Mouse (Mus musculus) B cell, adult 2 months (primary cell): ENCODE measurements around the gene Itm2b.

Experiments used
- DNase-seq, 2 experiments: peaks; one replicate each; pipeline ENCODE4 v3.0.0; 2022

Gene Itm2b

DNA sequence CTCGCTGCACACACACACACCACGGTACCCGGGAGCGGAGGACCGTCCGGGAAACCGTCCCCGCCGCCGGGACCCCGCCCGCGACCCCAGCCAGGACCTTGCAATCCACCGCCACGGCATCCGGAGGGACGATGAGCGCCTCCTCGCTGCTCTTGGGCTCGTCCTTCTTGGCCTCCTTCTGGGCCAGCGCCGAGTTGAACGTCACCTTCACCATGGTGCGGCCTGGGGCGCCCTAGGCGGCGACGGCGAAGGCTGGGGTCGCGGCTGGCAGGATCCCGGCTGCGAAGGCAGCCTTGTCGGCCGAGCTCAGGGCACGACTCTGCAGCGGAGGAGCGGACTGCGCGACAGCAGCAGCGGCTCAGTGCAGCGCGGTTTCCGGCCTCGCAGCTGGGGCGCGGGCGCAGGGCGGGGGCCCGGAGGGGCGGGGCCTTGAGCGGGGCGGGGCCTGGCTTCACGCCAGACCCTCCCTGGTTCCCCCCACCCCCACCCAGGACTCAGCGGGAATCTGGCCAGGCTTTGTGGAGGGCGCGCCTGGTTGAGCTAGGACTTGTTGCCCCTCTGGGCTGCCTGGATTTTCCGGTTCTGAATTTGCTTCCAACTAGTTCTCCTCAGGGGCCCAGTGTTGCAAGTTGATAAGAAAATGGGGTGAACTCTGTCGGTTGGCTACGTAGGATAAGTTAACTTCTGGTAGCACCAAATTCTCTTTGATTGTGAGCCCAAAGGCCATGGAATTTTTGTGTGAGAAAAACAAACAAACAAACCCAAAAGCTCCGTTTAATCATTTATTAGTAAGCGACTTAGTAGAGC is at the start of gene Itm2b:
Gene Itm2b (minus strand): TSS at position 377 of the 807 bp plus-strand sequence.
- peak; percentile 87 to 89 for DNase-seq

DNA sequence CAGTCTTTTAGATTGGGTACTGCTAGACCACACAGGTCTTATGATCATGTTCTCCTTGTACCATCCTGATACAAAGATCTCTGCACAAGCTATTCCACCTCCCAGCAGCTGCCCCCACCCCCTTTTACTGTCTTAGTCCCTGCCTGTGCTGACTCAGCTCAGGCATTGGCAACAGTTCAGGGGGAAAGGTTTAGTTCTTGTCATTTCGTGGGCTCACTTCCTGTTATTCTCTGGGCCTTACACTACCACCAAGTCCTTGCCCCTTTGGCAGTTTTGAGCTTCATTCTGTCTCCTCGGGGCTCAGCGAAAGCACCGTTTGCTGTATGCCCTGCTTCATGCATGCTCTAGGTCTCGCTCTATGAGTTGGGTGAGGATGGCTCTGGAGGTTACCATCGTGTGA is 48.4 kb upstream of the Itm2b start:
- peak; percentile 13 to 15 for DNase-seq

DNA sequence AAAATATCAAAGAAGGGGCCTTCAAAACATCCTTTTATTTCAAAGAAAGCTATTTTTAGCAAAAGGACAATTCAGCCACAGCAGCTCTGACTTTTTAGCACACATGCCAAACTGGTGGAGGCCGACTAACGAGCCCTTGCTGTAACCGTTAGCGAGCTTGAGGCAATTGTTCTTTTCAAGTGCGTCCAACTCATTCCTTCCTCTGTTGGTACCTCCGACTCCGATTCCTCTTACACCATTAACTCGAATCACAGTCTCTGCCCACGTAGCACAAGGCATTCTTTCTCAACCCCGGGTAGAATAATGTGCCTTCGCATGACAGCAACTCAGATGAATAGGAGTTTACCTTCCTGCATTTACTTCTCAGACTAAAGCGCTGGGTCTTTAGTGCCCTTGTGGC is 45.5 kb upstream of the Itm2b start:
- no peak for DNase-seq

DNA sequence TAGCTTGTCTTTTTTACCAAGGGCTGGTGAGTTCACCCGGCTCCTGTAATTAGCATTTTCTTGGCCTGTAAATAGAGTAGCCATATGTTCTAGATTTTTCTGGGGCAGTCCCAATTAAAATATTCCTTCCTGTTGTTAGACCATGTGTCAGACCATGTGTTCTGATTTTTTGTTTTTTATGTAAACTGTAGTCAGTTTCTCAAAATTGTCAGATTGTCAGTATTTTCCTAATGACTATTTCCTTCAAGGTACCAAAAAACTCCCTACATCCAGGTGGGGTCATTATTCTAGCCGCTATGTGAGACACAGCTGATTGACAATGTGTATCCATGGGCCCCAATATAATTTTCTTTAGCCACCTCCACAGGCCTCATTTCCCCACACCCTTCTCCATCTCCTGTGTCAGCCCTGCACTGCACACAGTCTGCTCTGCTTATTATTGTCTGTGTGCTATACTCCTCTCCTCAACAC is 40.5 kb upstream of the Itm2b start:
- no peak for DNase-seq

DNA sequence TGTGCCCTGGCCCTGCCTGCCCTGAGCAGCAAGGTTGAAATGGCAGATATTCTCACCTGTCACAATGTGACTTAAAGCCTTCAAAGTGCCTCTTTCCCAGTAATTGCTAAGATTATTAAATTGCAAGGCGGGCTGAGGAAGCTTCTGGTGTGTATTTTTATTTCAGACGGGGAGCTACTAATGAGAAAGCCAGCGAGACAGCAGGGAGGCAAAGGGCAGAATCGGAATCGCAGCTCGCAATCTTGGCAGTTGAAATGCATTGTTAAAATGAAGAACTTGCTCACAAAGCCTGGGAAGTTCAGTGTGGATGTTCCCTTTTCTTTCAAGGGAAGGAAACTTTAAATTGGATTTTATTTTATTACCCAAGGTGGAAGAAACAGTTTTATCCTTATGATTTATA is 39.9 kb upstream of the Itm2b start:
- DNase-seq = no peak

DNA sequence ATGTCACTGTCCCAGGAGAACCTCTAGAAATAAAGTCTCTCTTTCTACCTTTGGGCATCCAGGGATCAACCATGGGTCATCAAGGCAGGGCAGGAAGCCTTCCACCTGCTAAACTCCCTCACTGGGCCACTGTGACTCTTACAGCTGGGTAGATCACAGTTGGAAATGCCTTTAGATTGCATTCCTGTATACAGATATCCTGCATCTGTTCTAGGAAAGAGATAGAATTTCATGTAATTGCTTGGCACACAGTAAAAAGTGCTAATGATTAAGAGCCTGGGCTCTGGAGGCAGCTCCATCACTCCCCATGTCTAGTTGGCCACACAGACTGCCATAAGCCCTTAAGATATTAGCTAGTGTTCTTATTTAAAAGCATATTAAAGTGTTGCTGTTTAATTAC is 38.5 kb upstream of the Itm2b start:
- no peak for DNase-seq

DNA sequence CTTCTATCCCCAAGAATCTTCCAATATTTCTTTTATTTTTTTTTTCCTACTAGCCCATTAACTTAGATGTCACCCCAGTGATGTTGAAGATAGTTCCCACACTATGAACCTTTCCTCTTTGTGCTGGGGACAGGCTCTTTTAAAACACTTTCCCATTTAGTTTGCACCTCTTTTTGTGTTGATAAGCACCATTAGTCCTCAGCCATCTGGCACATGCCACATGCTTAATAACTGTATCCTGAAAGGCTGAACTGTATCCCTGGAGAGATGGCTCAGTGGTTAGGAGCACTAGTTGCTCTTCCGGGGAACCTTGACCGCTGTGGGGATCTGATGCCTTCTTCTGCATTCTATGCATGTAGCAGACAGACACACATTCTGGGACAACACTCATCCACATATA is 37.5 kb upstream of the Itm2b start:
- no peak for DNase-seq

DNA sequence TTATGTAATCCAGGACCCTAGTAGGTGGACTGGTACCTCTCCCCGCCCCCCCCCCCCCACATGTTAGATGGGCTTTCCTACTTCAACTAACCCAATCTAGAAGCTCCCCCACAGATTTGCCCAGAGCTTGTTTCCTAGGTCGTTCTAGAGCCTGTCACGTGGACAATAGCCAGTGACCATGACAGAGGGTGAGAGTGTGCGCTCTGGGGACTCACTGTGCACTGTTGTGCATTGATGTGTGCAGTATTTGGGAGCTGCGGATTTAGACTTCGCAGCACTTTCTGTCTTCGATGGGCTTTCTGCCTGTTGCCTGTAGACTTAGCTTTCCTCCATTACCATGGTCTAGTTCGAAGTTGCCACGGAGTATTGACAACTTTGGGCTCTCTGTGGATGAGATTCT is 36.5 kb upstream of the Itm2b start:
- DNase-seq = no peak

DNA sequence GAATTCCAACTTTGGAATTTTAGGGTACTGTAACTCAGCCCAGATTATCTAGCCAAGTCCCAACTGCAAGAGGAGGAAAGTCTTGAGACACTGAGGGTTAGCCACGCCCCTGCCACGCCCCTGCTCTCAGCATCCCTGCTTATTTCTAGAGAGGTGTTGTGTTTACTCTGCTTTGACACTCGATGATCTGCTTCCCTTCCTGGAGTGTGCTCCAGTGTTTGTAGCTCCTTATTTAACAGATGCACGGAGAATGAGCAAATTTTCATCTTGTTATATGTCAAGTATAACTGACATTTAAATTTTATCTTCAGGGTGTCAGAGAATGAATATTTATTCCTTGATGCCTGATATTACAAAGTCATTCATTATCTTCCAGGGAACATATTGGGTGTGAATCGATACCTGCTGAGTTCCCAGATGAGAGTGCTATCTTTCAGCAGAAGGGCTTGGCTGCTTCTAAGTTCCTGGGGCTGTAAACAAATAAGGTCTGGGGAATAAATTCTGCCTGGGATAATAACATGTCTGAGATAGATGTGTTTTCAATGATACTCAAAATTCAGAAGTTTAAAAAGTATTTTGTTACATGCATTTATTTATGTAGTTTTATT is 35.2 kb upstream of the Itm2b start:
- no peak for DNase-seq

DNA sequence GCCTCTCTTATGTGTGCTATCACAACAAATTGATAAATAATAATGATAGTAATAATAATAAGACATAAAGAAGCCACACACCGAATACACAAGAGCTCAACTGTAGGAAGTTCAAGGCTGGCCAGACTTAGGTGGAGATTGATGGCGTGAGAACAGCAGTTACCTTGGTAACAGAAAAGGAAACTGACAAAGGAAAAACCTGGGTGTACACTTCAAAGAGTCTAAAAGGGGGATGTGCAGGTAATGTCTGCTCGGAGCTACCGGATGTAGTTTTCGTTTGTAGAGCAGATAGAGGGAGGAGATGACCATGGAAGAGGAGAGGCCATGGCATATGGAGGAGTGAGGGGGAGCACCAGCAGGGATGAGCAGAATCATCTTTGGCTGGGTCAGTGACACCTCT is 31.4 kb upstream of the Itm2b start:
- DNase-seq = no peak

DNA sequence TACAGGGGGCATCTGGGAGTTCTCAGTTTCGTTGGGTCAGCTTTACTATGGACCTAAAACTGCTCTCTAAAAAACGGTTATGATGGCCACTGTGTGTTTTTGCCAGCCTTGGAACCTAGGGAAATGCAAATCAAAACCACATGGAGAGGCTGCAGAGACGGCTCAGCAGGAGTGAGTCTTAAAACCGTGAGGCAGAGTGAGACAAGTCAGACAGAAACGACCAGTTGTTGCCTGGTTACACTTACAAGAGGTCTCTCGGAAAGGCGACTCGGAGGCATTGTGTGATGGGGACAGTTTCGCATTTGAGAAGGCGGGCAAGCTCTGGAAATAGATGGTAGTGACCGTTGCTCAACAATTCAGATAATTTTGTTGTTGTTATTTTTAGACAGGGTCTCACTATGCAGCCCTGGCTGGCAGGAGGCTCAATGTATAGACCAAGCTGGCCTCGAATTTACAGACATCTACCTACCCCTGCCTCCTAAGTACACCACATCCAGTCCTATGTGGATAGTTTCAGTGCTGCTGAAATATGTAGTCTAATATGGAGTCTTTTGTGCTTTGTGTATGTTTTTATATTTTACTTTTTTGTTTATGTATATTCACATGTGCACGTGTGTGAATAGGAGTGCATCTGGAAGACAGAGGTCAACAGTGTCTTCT is 30.4 kb upstream of the Itm2b start:
- DNase-seq = no peak

DNA sequence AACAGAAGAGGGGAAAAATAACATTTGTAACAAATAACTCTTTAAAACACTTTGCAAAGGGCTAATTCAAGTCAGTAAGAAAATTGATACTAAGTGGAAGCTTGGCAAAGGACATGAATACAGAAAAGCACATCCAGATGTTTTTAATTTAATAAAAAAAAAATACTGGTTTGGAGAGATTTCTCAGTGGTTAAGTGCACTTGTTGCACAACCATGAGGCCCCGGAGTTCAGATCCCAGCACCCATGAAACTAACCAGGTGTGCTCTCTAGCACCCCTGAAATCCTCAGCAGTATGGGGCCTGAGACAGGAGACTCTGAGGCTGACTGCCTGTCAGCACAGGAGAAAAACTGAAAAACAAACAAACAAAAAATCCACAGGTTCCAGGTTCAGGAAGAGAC is 26.6 kb upstream of the Itm2b start:
- DNase-seq = no peak

DNA sequence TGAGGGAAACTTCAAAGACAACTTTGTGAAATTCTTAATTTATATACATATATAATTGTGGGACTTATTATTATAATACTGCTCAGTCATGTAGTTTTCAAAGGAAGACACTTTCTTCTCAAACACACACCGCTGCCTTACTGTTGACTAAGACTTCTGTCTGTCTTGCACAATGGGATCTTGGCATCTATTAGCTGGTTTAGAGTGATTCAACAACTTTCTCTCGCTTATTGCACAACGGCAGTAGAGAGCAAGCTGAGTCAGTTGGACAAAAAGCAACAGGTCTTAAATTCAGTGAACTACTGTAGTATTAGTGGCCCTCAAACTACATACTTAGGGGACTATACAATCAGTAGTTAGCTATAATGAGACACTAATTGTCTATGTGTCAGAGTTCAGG is 25.0 kb upstream of the Itm2b start:
- no peak for DNase-seq

DNA sequence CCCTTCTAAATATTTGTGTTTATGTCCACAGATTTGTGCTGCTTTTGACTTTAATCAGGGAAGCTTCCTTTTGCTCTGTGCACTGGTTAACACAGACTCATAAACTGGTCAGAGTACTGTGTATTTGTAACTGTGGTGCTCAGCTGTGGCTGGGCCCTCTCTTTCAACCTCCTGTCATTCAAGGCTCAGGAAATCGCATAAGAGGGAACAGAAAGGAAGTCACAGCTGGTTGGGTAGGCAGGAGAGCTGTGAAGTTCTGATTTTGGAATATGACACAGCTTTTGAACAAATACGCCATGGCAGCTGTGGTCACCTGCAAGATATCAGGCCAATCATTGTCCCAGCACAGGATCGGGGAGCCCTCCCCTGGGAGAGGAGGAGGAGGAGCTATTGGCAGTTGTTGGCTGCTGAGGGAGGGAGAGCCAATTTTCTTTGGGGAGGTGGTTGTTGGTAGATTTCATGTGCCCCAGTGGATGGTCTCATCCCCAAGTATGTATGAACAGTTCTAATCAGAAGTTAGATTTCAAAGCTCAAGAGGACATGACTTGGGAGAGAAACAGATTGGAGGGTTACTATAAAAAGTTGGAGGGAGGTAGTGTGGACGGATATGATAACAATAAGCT is 23.2 kb upstream of the Itm2b start:
- no peak for DNase-seq

DNA sequence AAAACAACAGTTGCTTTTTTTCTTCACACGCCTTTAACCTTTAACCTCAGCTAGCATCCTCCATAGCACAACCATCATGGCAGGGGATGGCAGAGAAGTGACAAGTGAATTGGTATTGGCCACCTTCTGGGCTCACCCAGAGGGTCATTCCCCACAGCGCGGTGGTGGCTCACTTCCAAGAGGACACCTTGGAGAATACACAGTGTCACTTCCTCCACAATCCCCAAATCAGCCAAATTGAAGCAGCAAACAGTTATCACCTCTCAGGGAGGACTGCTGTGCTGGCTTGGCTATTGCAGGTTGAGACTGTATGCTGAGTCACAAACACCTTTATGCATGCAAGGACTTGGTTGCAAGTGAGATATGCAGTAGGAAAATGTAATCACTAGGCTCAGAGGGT is 18.9 kb upstream of the Itm2b start:
- DNase-seq = no peak

DNA sequence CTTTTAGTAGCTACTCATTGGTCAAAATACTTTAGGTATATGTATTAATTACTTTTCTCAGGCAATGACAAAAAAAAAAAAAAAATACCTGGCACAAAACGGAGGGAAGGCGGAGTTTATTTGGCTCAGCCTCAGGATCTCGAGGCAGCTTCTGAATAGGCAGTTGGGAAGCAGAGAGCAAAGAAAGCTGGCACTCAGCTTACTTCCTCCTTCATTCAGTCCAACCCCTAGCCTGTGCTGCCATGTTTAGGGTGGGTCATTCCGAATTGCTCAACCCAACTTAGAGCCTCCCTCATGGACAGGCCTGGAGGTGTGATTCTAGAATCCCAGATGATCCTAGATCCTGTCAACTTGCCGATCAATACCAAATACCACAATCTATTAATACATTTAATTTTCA is 18.3 kb upstream of the Itm2b start:
- DNase-seq = no peak

DNA sequence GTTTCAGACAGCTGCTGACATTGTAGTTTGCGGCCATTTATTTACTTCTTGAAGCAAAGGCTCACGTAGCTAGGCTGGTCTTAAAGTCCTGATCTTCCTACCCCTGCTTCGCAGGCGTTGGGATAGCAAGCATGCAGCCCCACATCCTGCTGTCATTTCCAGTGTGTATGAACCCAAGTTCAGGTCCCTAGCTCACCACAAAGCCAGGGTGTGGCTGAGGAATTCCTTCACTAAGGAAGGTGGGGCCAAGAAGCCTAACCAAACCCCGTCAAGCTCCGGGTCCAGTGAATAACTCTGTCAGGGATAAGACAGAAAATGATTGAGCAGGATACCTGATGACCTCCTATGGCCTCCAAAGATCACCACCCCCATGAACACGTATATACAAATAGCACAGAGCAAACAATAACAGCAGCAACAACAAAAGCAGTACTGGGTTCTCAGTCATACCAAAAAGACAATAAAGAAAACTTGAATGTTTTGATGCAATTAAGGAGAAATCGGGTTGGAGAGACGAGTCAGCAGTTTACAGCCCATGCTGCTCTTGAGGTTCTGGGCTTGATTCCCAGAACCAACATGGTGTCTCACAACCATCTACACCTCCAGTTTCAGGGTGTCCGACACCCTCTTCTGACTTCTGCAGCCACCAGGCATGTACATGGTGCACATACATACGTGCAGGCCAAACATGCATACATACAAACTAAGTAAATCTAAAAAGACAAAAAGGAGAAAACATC is 17.4 kb upstream of the Itm2b start:
- no peak for DNase-seq

DNA sequence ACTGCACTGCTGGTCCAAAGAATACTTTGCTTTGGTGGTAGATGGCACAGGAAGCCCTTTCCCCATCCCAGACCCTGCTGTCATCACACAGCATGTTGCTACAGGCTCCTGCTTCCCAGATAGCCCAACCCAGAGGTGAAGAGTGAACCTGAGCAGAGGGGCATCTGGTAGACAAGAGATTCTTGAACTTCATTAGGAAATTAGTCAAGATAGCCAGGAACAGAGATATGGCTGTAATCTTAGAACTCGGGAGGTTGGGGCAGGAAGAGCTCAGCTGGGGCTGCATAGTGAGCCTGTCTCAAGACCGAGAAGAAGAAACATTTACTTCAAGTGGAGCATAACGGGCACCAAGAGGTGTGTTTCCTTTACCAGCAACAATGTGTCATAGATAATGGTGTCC is 16.3 kb upstream of the Itm2b start:
- DNase-seq = peak in 1 of 2 experiments; percentile 27

DNA sequence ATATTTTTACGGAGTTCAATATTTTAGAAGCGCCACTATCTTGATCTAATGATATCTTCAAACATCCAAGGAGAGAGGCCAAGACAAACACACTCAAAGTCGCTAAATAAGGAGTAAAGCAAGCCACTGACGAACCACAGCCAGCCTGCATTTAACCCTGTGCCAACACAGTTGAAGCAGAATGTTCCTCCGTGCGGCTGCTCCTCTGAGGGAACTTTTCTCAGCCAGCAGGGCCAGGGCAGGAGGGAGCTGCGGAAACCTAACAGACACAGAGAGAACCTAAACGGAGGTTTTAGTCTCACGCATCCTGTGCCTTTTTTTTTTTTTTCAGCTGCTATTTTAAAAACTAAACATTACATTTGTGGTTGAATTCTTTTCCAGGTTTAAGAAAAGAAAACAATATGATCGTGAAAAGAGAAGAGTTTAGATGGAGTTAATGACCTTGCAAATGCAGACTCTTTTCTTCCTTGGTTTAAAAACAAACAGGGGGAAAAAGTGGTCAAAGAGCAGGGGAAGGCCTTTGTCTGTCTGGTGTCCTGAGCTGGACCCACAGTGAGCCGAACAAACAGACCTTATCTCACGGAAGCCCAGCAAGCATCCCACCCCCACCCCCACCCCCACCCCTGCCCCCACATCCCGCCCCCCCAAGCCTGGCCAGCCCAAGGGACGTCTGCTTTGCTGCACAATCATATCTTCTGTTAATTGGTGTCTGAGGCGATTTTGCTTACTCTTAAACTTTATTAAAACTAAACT is 15.0 kb upstream of the Itm2b start:
- no peak for DNase-seq

DNA sequence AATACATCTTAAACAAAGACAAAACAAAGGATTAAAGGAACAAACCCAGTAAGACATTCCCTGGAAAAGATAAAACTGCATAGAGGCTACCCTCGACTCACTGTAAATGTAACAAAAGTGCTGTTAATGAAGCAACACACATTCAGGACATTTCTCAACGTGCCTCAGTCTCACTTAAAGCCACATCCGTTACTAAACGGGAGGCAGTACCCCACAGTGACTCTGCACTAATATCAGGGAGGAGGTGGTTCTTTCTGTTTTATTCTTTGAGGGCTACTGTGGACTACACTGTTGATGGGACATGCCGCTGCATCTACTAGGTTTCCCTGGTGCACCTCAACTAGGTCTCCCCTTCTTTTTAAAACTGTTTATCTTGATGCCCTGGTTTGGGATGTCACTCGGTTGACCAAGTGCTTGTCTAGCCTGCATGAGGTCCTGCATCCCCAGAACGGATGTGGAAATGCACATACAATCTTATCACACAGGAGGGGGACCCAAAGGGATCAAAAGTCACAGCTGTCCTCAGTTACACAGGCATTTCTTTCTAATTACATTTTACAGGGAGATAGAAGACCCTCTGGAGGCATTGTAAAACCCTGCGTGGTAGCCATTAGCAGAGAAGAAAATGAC is 13.4 kb upstream of the Itm2b start:
- no peak for DNase-seq

DNA sequence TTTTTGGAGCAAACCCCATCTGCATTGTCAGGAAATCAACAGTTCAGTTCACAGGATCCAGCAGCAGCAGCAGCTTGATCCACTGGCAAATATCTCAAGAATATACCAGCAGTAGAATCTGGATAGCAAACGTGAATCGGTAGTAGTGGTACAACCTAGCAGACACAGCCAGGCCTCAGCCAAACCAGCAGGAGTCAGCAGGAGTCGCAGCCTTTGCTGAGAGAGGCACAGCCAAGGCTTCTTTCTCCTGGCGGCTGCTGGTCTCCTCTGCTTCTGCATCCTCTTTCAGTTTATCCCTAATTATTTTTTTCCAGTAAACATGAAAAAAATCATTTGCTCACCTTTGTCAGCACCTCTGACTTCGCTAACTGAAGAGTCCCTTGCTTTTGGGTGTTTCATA is 10.7 kb upstream of the Itm2b start:
- no peak for DNase-seq
